ENCODE assay signal across 8 mouse cellular contexts in the genomic region with DNA sequence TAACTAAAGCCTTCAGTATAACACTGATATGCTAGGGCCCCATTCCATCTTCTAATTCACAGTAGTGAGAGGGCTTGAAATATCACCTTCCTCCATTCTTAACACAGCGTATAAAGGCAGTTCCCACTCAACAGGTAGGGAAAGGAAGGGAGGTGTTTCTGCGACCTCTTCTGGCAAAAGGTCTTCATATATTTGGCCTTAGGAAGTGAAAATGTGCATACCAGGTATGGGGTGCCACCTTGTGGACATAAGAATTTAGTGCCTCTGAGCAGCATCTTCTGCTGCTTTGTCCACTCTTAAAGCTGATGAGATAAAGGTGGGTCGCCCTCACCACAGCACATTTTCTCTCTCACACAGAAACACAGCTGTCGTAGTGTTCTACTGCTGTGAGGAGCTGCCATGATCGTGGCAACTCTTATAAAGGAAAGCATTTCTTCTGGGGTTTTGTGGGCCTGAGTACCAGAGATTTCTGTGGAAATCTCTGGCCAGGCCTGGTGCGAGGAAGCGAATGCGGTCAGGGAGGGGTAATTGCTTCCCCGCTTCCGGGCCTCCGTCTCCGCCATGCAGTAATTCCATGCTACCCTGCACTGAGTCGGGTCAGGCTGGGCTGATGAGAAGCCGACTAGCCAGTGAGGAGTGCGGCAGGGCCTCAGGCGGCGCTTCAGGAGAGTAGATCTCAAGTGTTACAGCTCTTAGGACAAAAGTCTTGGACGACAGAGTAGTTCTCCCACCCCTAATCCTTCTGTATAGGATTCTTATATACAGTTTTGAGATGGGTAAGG.
DNase-seq lines count a peak whose midpoint lies in the region; ATAC-seq and TF ChIP-seq lines count a peak whose summit lies in the region.

No protein-coding gene starts in this region.

- no peak overlapping the region for H3K27ac ChIP-seq in gastrocnemius, adult 2 months
- H3K27ac ChIP-seq in midbrain, embryonic 10.5 days (replicated peaks): peak overlapping the region; percentile 60; the same call in 1 of the 2 replicates

- no peak overlapping the region for H3K4me3 ChIP-seq in gastrocnemius, adult 2 months
- H3K4me3 ChIP-seq in midbrain, embryonic 10.5 days: no peak overlapping the region

- peak; percentile 93 for DNase-seq in heart, adult 11 months
- DNase-seq in heart, postnatal 25 days (ENCODE audit: low spot score): no peak
- DNase-seq in cerebellum, postnatal 25 days: peak; percentile 78 to 84
- DNase-seq in gastrocnemius, adult 2 months: peak; percentile 37
- peak; percentile 25 to 61 for DNase-seq in left cerebral cortex, adult 8-10 months (ENCODE audit: low spot score in 2 of 2)
- DNase-seq in midbrain, embryonic 10.5 days (ENCODE audit: low spot score): peak; percentile 70
- peak; percentile 51 for DNase-seq in skeletal muscle tissue, adult 2 months (ENCODE audit: low read depth, low spot score)

- no peaks in the 10 kb centered on the region for H3K9me3 ChIP-seq in midbrain, embryonic 10.5 days (replicated peaks)

- peak; percentile 87 for TF ChIP-seq CTCF in gastrocnemius, adult 2 months (IDR thresholded peaks at IDR 0.05)

- peaks cover 14% of the 10 kb centered on the region for H3K4me1 ChIP-seq in midbrain, embryonic 10.5 days

- peak; percentile 95 for ATAC-seq in inflammation-experienced regulatory T-cells, adult 6 months

- intact Hi-C loops in heart, postnatal 25 days (cut with DNase I): loop anchor here (1.0 to 5.0 kb wide), 4 partner anchors 80 to 361 kb away; no protein-coding TSS in a partner anchor
- intact Hi-C loops in gastrocnemius, adult 2 months (cut with DNase I): loop anchor here (1.0 to 5.0 kb wide), 3 partner anchors 210 to 363 kb away; no protein-coding TSS in a partner anchor

- no peaks in the 10 kb centered on the region for H3K27me3 ChIP-seq in midbrain, embryonic 10.5 days (ENCODE audit: low read depth, poor library complexity, severe bottlenecking)

- H3K36me3 ChIP-seq in midbrain, embryonic 10.5 days: no peaks in the 10 kb centered on the region

- WGBS in midbrain, embryonic 10.5 days: 46% methylated on average over 18 of the region's 18 CpGs
